Mouse (Mus musculus): ENCODE results near the gene H2-T24. TPM values are rescaled to one million over a fixed set of nuclear protein-coding genes. Genes with fewer than 3 reads are reported as not detected.
"Not testable (repeated sequence)": the region's sequence is repeated elsewhere in the genome, so short reads cannot be mapped to it uniquely, and the experiment has no call there.

The H2-T24 gene
- 2.3 and 4.8 TPM in 2 replicates for polyA plus RNA-seq (2014; fragmentation: Nextera tagmentation; extraction: Ambion mirVana)

DNA sequence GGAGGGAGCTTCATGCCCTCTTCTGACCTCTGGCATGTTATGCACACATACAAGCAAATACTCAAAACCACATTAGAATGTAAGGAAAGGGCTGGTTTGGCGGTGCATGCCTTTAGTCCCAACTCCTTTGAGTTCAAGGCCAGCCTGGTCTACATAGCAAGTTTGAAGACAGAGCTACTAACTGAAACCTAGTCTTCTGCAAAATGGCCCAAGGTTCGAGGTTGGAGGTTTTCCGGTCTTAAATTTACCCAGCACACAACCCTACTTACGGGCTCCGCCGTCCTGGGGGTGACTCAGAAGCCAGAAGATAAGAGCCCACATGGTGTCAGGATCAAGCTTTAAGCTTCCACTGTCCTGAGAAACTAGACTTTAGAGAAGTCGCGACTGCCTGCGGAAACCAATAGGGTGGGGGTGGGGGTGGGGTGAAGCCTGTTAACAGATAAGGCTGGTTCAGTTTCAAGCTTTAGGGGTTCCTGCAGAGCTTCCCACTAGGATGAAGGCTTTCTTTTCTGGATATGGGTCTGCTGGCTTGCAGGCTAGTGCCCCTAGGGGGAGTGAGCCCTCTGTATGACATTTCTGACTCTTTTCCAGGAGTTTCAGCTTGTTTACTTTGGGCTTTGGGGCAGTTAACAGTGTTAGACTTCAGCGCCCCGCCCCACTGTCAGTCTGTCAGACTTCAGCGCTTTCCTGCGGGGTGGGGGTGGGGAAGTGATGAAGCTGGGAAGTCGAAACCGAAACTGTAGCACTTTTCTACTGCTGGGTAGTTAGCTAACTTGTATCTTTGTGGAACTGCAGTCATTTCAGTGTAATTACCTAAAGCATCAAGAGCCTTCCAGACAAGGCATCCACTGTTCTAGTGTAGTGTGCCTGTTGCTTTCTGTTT is at the start of gene H2-T24:
Gene H2-T24, minus strand, starts transcription at position 370 of the 883 bp plus-strand sequence.
- H3K4me3 ChIP-seq (ENCODE audit: low read depth, low read length): no peak within 1 kb of the TSS
- no peaks in the 10 kb centered on the region for H3K27me3 ChIP-seq (replicated peaks; ENCODE audit: control insufficient read depth, insufficient read depth, low read length)
- no peak for ATAC-seq
- DNase-seq (ENCODE audit: low spot score): peak; percentile 13
- H3K9ac ChIP-seq (ENCODE audit: low read length): no peak within 1 kb of the TSS
- H3K4me1 ChIP-seq (ENCODE audit: control insufficient read depth, insufficient read depth, low read length): no peaks in the 10 kb centered on the region
- no peak within 1 kb of the TSS for H3K4me2 ChIP-seq (ENCODE audit: low read length)
- H3K36me3 ChIP-seq (ENCODE audit: control insufficient read depth, insufficient read depth, low read length): no peaks in the 10 kb centered on the region; the same call in 1 of the 2 replicates
- no peaks in the 10 kb centered on the region for H3K9me3 ChIP-seq (replicated peaks; ENCODE audit: control insufficient read depth, low read length)
- no peak within 1 kb of the TSS for H3K27ac ChIP-seq (ENCODE audit: low read depth, low read length)
- WGBS: 39% methylated on average over 15 of the region's 15 CpGs

GRCm38 (mm10) chr17:36060829-36061228 is 40.5 kb upstream of the H2-T24 start:
- 26% methylated on average over 2 of the region's 2 CpGs for WGBS
- ATAC-seq: no peak
- H3K27ac ChIP-seq (ENCODE audit: low read depth, low read length): no peak overlapping the region

DNA sequence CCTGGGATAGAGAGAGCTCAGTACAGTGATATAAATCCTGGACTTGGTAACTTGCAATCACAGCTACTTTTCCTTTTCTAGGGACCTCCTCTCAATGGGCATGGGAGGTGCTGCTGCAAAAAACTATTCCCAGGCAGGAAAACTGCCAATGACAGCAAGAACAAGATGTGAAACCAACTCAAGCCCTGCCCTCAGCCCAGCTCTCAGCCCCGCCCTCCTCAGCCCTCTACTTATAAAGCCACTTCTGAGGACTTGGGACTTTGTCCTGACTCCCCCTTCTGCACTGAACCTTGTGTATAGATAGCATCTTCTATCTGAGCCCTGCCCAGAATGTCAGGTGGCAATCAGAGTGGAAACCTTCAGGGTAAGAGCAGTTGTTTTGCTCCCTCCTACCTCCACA is 38.0 kb upstream of the H2-T24 start, which contains the start of gene Gm11127:
Gene Gm11127, minus strand, starts transcription at position 10 of the 400 bp plus-strand sequence.
- DNase-seq (ENCODE audit: low spot score); H3K9ac ChIP-seq (ENCODE audit: low read length); H3K4me3 ChIP-seq (ENCODE audit: low read depth, low read length); H3K4me2 ChIP-seq (ENCODE audit: low read length); H3K4me1 ChIP-seq (ENCODE audit: control insufficient read depth, insufficient read depth, low read length); H3K27me3 ChIP-seq (replicated peaks; ENCODE audit: control insufficient read depth, insufficient read depth, low read length); H3K9me3 ChIP-seq (replicated peaks; ENCODE audit: control insufficient read depth, low read length); H3K36me3 ChIP-seq (ENCODE audit: control insufficient read depth, insufficient read depth, low read length); H3K27ac ChIP-seq (ENCODE audit: low read depth, low read length); ATAC-seq: not testable (repeated sequence)
- WGBS: 64% methylated on average over 1 of the region's 1 CpGs

More at GRCm38 (mm10) chr17:36060829-36061228, 40.5 kb upstream of the H2-T24 start:
- no peaks in the 10 kb centered on the region for H3K27me3 ChIP-seq (replicated peaks; ENCODE audit: control insufficient read depth, insufficient read depth, low read length)
- no peak overlapping the region for H3K4me3 ChIP-seq (ENCODE audit: low read depth, low read length)
- no peaks in the 10 kb centered on the region for H3K9me3 ChIP-seq (replicated peaks; ENCODE audit: control insufficient read depth, low read length)
- no peak overlapping the region for H3K4me2 ChIP-seq (ENCODE audit: low read length)
- no peaks in the 10 kb centered on the region for H3K36me3 ChIP-seq (ENCODE audit: control insufficient read depth, insufficient read depth, low read length)
- no peak overlapping the region for H3K9ac ChIP-seq (ENCODE audit: low read length)
- no peaks in the 10 kb centered on the region for H3K4me1 ChIP-seq (ENCODE audit: control insufficient read depth, insufficient read depth, low read length)
- peak; percentile 84 for DNase-seq (ENCODE audit: low spot score)

- not testable (repeated sequence) for H3K9ac ChIP-seq (ENCODE audit: low read length); H3K4me1 ChIP-seq (ENCODE audit: control insufficient read depth, insufficient read depth, low read length); H3K9me3 ChIP-seq (replicated peaks; ENCODE audit: control insufficient read depth, low read length); H3K4me3 ChIP-seq (ENCODE audit: low read depth, low read length); H3K27me3 ChIP-seq (replicated peaks; ENCODE audit: control insufficient read depth, insufficient read depth, low read length); ATAC-seq; DNase-seq (ENCODE audit: low spot score); H3K4me2 ChIP-seq (ENCODE audit: low read length); H3K27ac ChIP-seq (ENCODE audit: low read depth, low read length); H3K36me3 ChIP-seq (ENCODE audit: control insufficient read depth, insufficient read depth, low read length)
- WGBS: 90% methylated on average over 23 of the region's 25 CpGs
Measured at GRCm38 (mm10) chr17:36057927-36058326, 37.6 kb upstream of the H2-T24 start.

- Histone ChIP-seq H3K9me3 (replicated peaks; ENCODE audit: control insufficient read depth, low read length) (no peaks in the 10 kb centered on the region), H3K36me3 (ENCODE audit: control insufficient read depth, insufficient read depth, low read length) (no peaks in the 10 kb centered on the region), H3K4me1 (ENCODE audit: control insufficient read depth, insufficient read depth, low read length) (no peaks in the 10 kb centered on the region), H3K9ac (ENCODE audit: low read length) (no peak overlapping the region), H3K27ac (ENCODE audit: low read depth, low read length) (no peak overlapping the region), H3K4me3 (ENCODE audit: low read depth, low read length) (no peak overlapping the region), H3K27me3 (replicated peaks; ENCODE audit: control insufficient read depth, insufficient read depth, low read length) (no peaks in the 10 kb centered on the region), H3K4me2 (ENCODE audit: low read length) (peak overlapping the region; percentile 62)
- DNase-seq (ENCODE audit: low spot score) (no peak), ATAC-seq (no peak)
- 89% methylated on average over 3 of the region's 3 CpGs for WGBS
Measured at GRCm38 (mm10) chr17:36043286-36043685, 22.9 kb upstream of the H2-T24 start.

GRCm38 (mm10) chr17:36042610-36043169 is 22.3 kb upstream of the H2-T24 start, which contains the start of the genes H2-T22 and Gm6034:
TSS of gene H2-T22 (minus strand) at chr17:36042747.
TSS of gene Gm6034 (plus strand) at chr17:36042961.
- Histone ChIP-seq H3K9ac (ENCODE audit: low read length) (peak within 1 kb of the TSS; percentile 50), H3K4me3 (ENCODE audit: low read depth, low read length) (peak within 1 kb of the TSS; percentile 24), H3K4me2 (ENCODE audit: low read length) (peak within 1 kb of the TSS; percentile 62)
- not testable (repeated sequence) for H3K4me1 ChIP-seq (ENCODE audit: control insufficient read depth, insufficient read depth, low read length); H3K36me3 ChIP-seq (ENCODE audit: control insufficient read depth, insufficient read depth, low read length); H3K9me3 ChIP-seq (replicated peaks; ENCODE audit: control insufficient read depth, low read length); H3K27ac ChIP-seq (ENCODE audit: low read depth, low read length); H3K27me3 ChIP-seq (replicated peaks; ENCODE audit: control insufficient read depth, insufficient read depth, low read length)
- DNase-seq (ENCODE audit: low spot score) (peak; percentile 94), ATAC-seq (peak; percentile 95)
- under 1% methylated on average over 12 of the region's 12 CpGs for WGBS

- Histone ChIP-seq H3K9ac (ENCODE audit: low read length) (peak overlapping the region; percentile 50), H3K4me3 (ENCODE audit: low read depth, low read length) (peak overlapping the region; percentile 24), H3K4me2 (ENCODE audit: low read length) (peak overlapping the region; percentile 62)
- peak; percentile 69 for ATAC-seq
- under 1% methylated on average over 19 of the region's 19 CpGs for WGBS
- H3K4me1 ChIP-seq (ENCODE audit: control insufficient read depth, insufficient read depth, low read length); DNase-seq (ENCODE audit: low spot score); H3K27ac ChIP-seq (ENCODE audit: low read depth, low read length); H3K36me3 ChIP-seq (ENCODE audit: control insufficient read depth, insufficient read depth, low read length); H3K27me3 ChIP-seq (replicated peaks; ENCODE audit: control insufficient read depth, insufficient read depth, low read length); H3K9me3 ChIP-seq (replicated peaks; ENCODE audit: control insufficient read depth, low read length): not testable (repeated sequence)
Measured at GRCm38 (mm10) chr17:36042055-36042454, 21.7 kb upstream of the H2-T24 start.

DNA sequence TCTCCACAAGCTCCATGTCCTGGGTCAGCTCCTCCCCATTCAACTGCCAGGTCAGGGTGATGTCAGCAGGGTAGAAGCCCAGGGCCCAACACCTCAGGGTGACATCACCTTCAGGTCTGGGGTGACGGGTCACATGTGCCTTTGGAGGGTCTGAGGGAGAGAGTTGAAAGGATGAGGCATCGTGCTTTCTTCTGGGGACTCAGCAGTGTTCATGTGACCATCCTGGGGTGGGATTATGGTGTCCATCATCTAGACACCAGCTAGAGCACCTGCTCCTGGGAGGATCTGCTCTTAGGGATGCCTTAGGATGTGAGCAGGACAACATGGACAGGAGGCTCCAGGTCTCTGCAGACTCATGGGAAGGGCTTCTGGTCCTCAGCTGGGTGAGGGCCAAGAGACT is 20.2 kb upstream of the H2-T24 start:
- not testable (repeated sequence) for H3K4me3 ChIP-seq (ENCODE audit: low read depth, low read length); H3K4me1 ChIP-seq (ENCODE audit: control insufficient read depth, insufficient read depth, low read length); H3K27me3 ChIP-seq (replicated peaks; ENCODE audit: control insufficient read depth, insufficient read depth, low read length); DNase-seq (ENCODE audit: low spot score); H3K4me2 ChIP-seq (ENCODE audit: low read length); H3K27ac ChIP-seq (ENCODE audit: low read depth, low read length); ATAC-seq; H3K9ac ChIP-seq (ENCODE audit: low read length); H3K36me3 ChIP-seq (ENCODE audit: control insufficient read depth, insufficient read depth, low read length); H3K9me3 ChIP-seq (replicated peaks; ENCODE audit: control insufficient read depth, low read length)
- WGBS: 78% methylated on average over 2 of the region's 2 CpGs

- H3K36me3 ChIP-seq (ENCODE audit: control insufficient read depth, insufficient read depth, low read length); H3K4me3 ChIP-seq (ENCODE audit: low read depth, low read length); ATAC-seq; H3K4me2 ChIP-seq (ENCODE audit: low read length); DNase-seq (ENCODE audit: low spot score); H3K9me3 ChIP-seq (replicated peaks; ENCODE audit: control insufficient read depth, low read length); H3K27ac ChIP-seq (ENCODE audit: low read depth, low read length); H3K4me1 ChIP-seq (ENCODE audit: control insufficient read depth, insufficient read depth, low read length); H3K27me3 ChIP-seq (replicated peaks; ENCODE audit: control insufficient read depth, insufficient read depth, low read length); H3K9ac ChIP-seq (ENCODE audit: low read length): not testable (repeated sequence)
- WGBS: 85% methylated on average over 13 of the region's 13 CpGs
Measured at GRCm38 (mm10) chr17:36036126-36036525, 15.8 kb upstream of the H2-T24 start.

All from forebrain, embryonic 14.5 days (tissue).